Mouse (Mus musculus) liver, postnatal 0 days (tissue): ENCODE results near the gene Endov. TPM values are rescaled to one million over a fixed set of nuclear protein-coding genes. Genes with fewer than 3 reads are reported as not detected.

Experiments
- ATAC-seq: fragments of 200-750 bp; cut with Nextera tagmentation; 2 replicates; pipeline ENCODE4 v1.8.0; 2017; ENCODE audit warnings: mild to moderate bottlenecking, moderate library complexity
- DNase-seq: peaks from one replicate; pipeline ENCODE4 v3.0.0-alpha.2; 2016
- H3K27ac ChIP-seq: fragments of 300-500 bp; sonication (generic); 2 replicates; pipeline ENCODE4 v1.5.1; 2014; ENCODE audit warnings: antibody characterized with exemption, moderate library complexity, mild to moderate bottlenecking, low read depth
- H3K27me3 ChIP-seq: fragments of 300-500 bp; sonication (generic); 2 replicates; pipeline ENCODE4 v1.6.1; 2014; ENCODE audit warnings: low read length, control low read depth, mixed read lengths; ENCODE audit not compliant: insufficient read depth
- H3K36me3 ChIP-seq: fragments of 300-500 bp; sonication (generic); replicated peaks from 2 replicates; pipeline ENCODE4 v1.6.1; 2014; ENCODE audit warnings: mild to moderate bottlenecking, control low read depth, low read length, moderate library complexity, mixed read lengths; ENCODE audit not compliant: insufficient read depth
- H3K4me1 ChIP-seq: fragments of 300-500 bp; sonication (generic); 2 replicates; pipeline ENCODE4 v1.6.1; 2014; ENCODE audit warnings: antibody characterized with exemption, mild to moderate bottlenecking, control low read depth; ENCODE audit not compliant: insufficient read depth
- H3K4me2 ChIP-seq: fragments of 300-500 bp; sonication (generic); 2 replicates; pipeline ENCODE4 v1.6.1; 2014; ENCODE audit warnings: low read depth, mild to moderate bottlenecking, low read length, moderate library complexity, mixed read lengths
- H3K4me3 ChIP-seq: fragments of 300-500 bp; sonication (generic); 2 replicates; pipeline ENCODE4 v1.5.1; 2014; ENCODE audit warnings: low read depth, low read length
- H3K9ac ChIP-seq: fragments of 300-500 bp; sonication (generic); replicated peaks from 2 replicates; pipeline ENCODE4 v1.6.1; 2014; ENCODE audit warnings: mild to moderate bottlenecking, moderate library complexity
- H3K9me3 ChIP-seq: fragments of 300-500 bp; sonication (generic); 2 replicates; pipeline ENCODE4 v1.6.1; 2016; ENCODE audit warnings: mild to moderate bottlenecking, control low read depth, low read length, mixed read lengths
- CTCF ChIP-seq: sonication (generic); IDR thresholded peaks from 2 replicates; pipeline ENCODE4 v1.5.1; 2016; ENCODE audit warnings: antibody characterized with exemption, low read depth
- EP300 ChIP-seq: IDR thresholded peaks from 2 replicates; pipeline ENCODE4 v1.6.1; 2016; ENCODE audit warnings: antibody characterized with exemption, low read depth, mild to moderate bottlenecking
- WGBS: fragments of 180-500 bp; shearing (Covaris S2); extraction: QIAGEN DNeasy Blood & Tissue Kit; methylation state at CpG from one replicate; pipeline ENCODE4 v1.1.7; 2014; ENCODE audit not compliant: insufficient replicate concordance; 5-methylcytosine and 5-hydroxymethylcytosine counted together
- polyA plus RNA-seq: library from polyadenylated mRNA; unstranded; fragments of >200 nt; fragmentation: Nextera tagmentation; extraction: Ambion mirVana; gene quantifications from 2 replicates; pipeline ENCODE4 v1.2.1, GENCODE M21; 2015

The Endov gene
- polyA plus RNA-seq, 1 experiment from 2014 or later: 6.4 TPM

- Histone ChIP-seq H3K27me3 (peaks cover 21% of the 10 kb centered on the region), H3K4me2 (no peak overlapping the region), H3K4me3 (no peak overlapping the region), H3K36me3 (no peaks in the 10 kb centered on the region), H3K9ac (no peak overlapping the region), H3K4me1 (peaks cover 2% of the 10 kb centered on the region; the same call in 1 of the 2 replicates), H3K27ac (no peak overlapping the region), H3K9me3 (no peaks in the 10 kb centered on the region)
- no peak for DNase-seq
- 71% methylated on average over 16 of the region's 16 CpGs for WGBS
- TF ChIP-seq EP300 (no peak), CTCF (no peak)
- no peak for ATAC-seq
Measured at GRCm38 (mm10) chr11:119515823-119516676, 24.9 kb downstream of the Endov start.

GRCm38 (mm10) chr11:119516677-119517361 lies 25.7 kb downstream of the Endov start:
- peaks cover 21% of the 10 kb centered on the region for H3K27me3 ChIP-seq
- 60% methylated on average over 12 of the region's 12 CpGs for WGBS
- DNase-seq (no peak), ATAC-seq (no peak)
- H3K36me3 ChIP-seq: no peaks in the 10 kb centered on the region
- H3K4me2 ChIP-seq: no peak overlapping the region
- H3K4me3 ChIP-seq: no peak overlapping the region
- no peak overlapping the region for H3K9ac ChIP-seq
- H3K4me1 ChIP-seq: peaks cover 2% of the 10 kb centered on the region; the same call in 1 of the 2 replicates
- TF ChIP-seq EP300 (no peak), CTCF (no peak)
- H3K27ac ChIP-seq: no peak overlapping the region
- no peaks in the 10 kb centered on the region for H3K9me3 ChIP-seq

GRCm38 (mm10) chr11:119519387-119519786 lies 28.2 kb downstream of the Endov start:
- H3K36me3 ChIP-seq: no peaks in the 10 kb centered on the region
- no peaks in the 10 kb centered on the region for H3K9me3 ChIP-seq
- H3K4me1 ChIP-seq: peaks cover 2% of the 10 kb centered on the region; the same call in 1 of the 2 replicates
- WGBS: 88% methylated on average over 1 of the region's 1 CpGs
- no peak overlapping the region for H3K27ac ChIP-seq
- TF ChIP-seq EP300: no peak
- TF ChIP-seq CTCF: no peak
- H3K4me2 ChIP-seq: no peak overlapping the region
- ATAC-seq (no peak), DNase-seq (no peak)
- H3K4me3 ChIP-seq: no peak overlapping the region
- H3K9ac ChIP-seq: no peak overlapping the region
- peaks cover 15% of the 10 kb centered on the region for H3K27me3 ChIP-seq

DNA sequence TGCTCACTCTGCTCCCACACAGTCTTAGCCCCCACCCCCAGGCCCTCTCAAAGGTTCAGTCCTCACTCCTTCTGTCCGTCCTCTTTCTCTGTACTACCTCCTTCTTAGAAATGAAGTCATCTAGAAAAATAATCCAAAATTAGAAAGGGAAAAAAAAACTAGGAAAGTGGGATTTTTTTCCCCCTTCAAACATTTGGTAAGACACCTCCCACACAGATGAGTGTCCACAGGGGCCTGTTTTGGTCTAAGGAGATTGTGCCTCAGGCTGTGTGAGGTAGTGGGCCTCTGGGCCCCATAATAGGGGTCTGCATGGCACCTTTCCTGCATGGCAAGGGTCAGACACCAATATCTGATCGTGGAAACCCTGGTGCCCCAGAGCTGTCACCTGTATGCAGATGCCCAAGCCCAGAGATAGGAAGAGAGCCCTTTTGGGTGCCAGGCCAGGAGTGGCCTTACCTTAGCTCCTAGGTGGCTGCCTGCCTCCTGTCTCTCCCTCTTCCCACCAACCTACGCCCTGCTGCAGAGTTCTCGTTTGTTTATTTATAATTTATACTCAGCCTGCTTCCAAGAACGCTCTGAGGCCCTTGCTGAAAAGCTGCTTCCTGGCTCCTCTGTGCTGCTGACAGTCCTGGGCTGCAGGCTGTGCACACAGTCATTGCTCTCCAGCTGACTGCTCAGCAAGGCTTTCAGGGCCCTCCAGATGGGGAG lies 29.0 kb downstream of the Endov start:
- Histone ChIP-seq H3K4me3 (no peak overlapping the region), H3K27me3 (peaks cover 8% of the 10 kb centered on the region), H3K4me2 (no peak overlapping the region), H3K9ac (no peak overlapping the region), H3K4me1 (peaks cover 6% of the 10 kb centered on the region; the same call in 1 of the 2 replicates), H3K36me3 (no peaks in the 10 kb centered on the region), H3K27ac (no peak overlapping the region), H3K9me3 (no peaks in the 10 kb centered on the region)
- TF ChIP-seq EP300 (no peak), CTCF (no peak)
- no peak for ATAC-seq
- 56% methylated on average over 5 of the region's 5 CpGs for WGBS
- DNase-seq: no peak

DNA sequence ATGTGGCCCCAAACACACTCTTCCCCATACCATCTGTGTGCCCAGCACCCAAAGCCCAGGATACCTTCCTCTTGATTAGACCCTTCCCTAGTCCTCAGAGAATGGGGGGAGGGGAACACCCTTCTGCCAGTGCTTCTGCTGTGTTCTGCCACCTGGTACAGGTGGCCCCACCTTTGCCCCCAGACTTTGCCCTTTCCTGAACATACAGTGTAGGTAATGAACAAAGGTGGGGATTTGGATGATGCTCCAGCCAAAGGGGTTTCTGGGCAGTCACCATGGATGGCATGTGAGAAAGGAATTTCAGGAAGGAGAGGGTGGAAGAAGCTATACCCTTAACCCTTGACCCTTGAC lies 29.5 kb downstream of the Endov start:
- no peak overlapping the region for H3K4me2 ChIP-seq
- no peaks in the 10 kb centered on the region for H3K36me3 ChIP-seq
- ATAC-seq (no peak), DNase-seq (no peak)
- H3K27me3 ChIP-seq: peaks cover 3% of the 10 kb centered on the region; the same call in 1 of the 2 replicates
- no peak overlapping the region for H3K9ac ChIP-seq
- H3K4me1 ChIP-seq: peaks cover 6% of the 10 kb centered on the region; the same call in 1 of the 2 replicates
- no peak overlapping the region for H3K27ac ChIP-seq
- TF ChIP-seq EP300 (no peak), CTCF (no peak)
- no peaks in the 10 kb centered on the region for H3K9me3 ChIP-seq
- no peak overlapping the region for H3K4me3 ChIP-seq
